Mouse (Mus musculus) left cerebral cortex, postnatal 4 days (tissue): Measurements from ENCODE around the gene Timmdc1. TPM values are rescaled to one million over a fixed set of nuclear protein-coding genes. Genes with fewer than 3 reads are reported as not detected.

Experiments
- total RNA-seq, 2 experiments: library from RNA; stranded (reverse); gene quantifications; 2 replicates each; pipeline ENCODE4 v1.2.3; 2021

Timmdc1 gene
- total RNA-seq, 2 experiments from 2014 or later, result 28.8 to 29.5 TPM

Other genes with a start within 250 kb of the Timmdc1 start
- not detected for gene Nr1i2, start 227.8 kb downstream of the Timmdc1 start, total RNA-seq
- gene Maats1, start 180.5 kb downstream of the Timmdc1 start, total RNA-seq, result 1 to 10 TPM in 1 of 2 experiments, under 1 TPM in 1; 0.89 to 1.0 TPM
- gene Cox17, start 175.7 kb downstream of the Timmdc1 start, total RNA-seq, result 10 to 100 TPM; 35.0 to 42.2 TPM
- not detected for gene Gm21987, start 175.6 kb downstream of the Timmdc1 start, total RNA-seq
- under 1 TPM; 0.34 to 0.50 TPM for gene Popdc2, start 160.5 kb downstream of the Timmdc1 start, total RNA-seq
- under 1 TPM; 0.36 to 0.38 TPM for gene Pla1a, start 89.5 kb downstream of the Timmdc1 start, total RNA-seq
- 10 to 100 TPM; 61.2 to 62.2 TPM for gene Adprh, start 70.0 kb downstream of the Timmdc1 start, total RNA-seq
- under 1 TPM; 0.36 to 0.50 TPM for gene Cd80, start 67.1 kb downstream of the Timmdc1 start, total RNA-seq
- 10 to 100 TPM; 33.3 to 35.5 TPM for gene Poglut1, start 27.6 kb upstream of the Timmdc1 start, total RNA-seq
- gene Tmem39a, start 36.0 kb upstream of the Timmdc1 start, total RNA-seq, result 10 to 100 TPM; 26.2 to 27.2 TPM
- 10 to 100 TPM; 18.0 to 18.7 TPM for gene Arhgap31, start 190.6 kb upstream of the Timmdc1 start, total RNA-seq
- 10 to 100 TPM; 23.6 to 25.7 TPM for gene B4galt4, start 219.6 kb upstream of the Timmdc1 start, total RNA-seq